Mouse (Mus musculus) midbrain, embryonic 14.5 days (tissue): ENCODE results near the gene Klc3. TPM values are rescaled to one million over a fixed set of nuclear protein-coding genes. Genes with fewer than 3 reads are reported as not detected.
A peak's percentile ranks its signal among the peaks of the same experiment; 100 is the strongest.

Experiments used
- ATAC-seq: fragments of 200-750 bp; cut with Nextera tagmentation; 2 replicates; pipeline ENCODE4 v1.8.0; 2017; ENCODE audit warnings: moderate number of reproducible peaks, moderate library complexity; ENCODE audit not compliant: low FRiP score, low TSS enrichment
- DNase-seq: peaks from one replicate; pipeline ENCODE4 v3.0.0-alpha.2; 2015
- H3K27ac ChIP-seq: fragments of 300-500 bp; sonication (generic); replicated peaks from 2 replicates; pipeline ENCODE4 v1.5.1; 2014; ENCODE audit warnings: mild to moderate bottlenecking, low read depth, low read length, moderate library complexity
- H3K27me3 ChIP-seq: fragments of 300-500 bp; sonication (generic); 2 replicates; pipeline ENCODE4 v1.6.1; 2014; ENCODE audit warnings: low read length, control low read depth, mixed read lengths; ENCODE audit not compliant: control insufficient read depth, insufficient read depth
- H3K36me3 ChIP-seq: fragments of 300-500 bp; sonication (generic); 2 replicates; pipeline ENCODE4 v1.6.1; 2014; ENCODE audit warnings: low read length, control low read depth; ENCODE audit not compliant: control insufficient read depth, insufficient read depth
- H3K4me1 ChIP-seq: fragments of 300-500 bp; sonication (generic); 2 replicates; pipeline ENCODE4 v1.6.1; 2014; ENCODE audit warnings: mild to moderate bottlenecking, antibody characterized with exemption, low read length, control low read depth; ENCODE audit not compliant: control insufficient read depth, insufficient read depth
- H3K4me2 ChIP-seq: fragments of 300-500 bp; sonication (generic); 2 replicates; pipeline ENCODE4 v1.6.1; 2014; ENCODE audit warnings: mild to moderate bottlenecking, low read length, moderate library complexity
- H3K4me3 ChIP-seq: fragments of 300-500 bp; sonication (generic); replicated peaks from 2 replicates; pipeline ENCODE4 v1.5.1; 2014; ENCODE audit warnings: low read depth, low read length
- H3K9ac ChIP-seq: fragments of 300-500 bp; sonication (generic); replicated peaks from 2 replicates; pipeline ENCODE4 v1.6.1; 2014; ENCODE audit warnings: mild to moderate bottlenecking, low read length, moderate library complexity
- H3K9me3 ChIP-seq: fragments of 300-500 bp; sonication (generic); 2 replicates; pipeline ENCODE4 v1.6.1; 2016; ENCODE audit warnings: low read length, control low read depth, mixed read lengths; ENCODE audit not compliant: control insufficient read depth
- WGBS: fragments of 180-500 bp; shearing (Covaris S2); extraction: QIAGEN DNeasy Blood & Tissue Kit; methylation state at CpG from one replicate; pipeline ENCODE4 v1.1.7; 2014; 5-methylcytosine and 5-hydroxymethylcytosine counted together
- polyA plus RNA-seq: library from polyadenylated mRNA; unstranded; fragments of >200 nt; fragmentation: Nextera tagmentation; extraction: Ambion mirVana; gene quantifications from 2 replicates; pipeline ENCODE4 v1.2.1, GENCODE M21; 2014

Klc3 gene
- polyA plus RNA-seq = 0.36 and 0.59 TPM in 2 replicates

- Histone ChIP-seq H3K27ac (no peak within 1 kb of the TSS), H3K9me3 (peaks cover 5% of the 10 kb centered on the region; the same call in 1 of the 2 replicates)
- ATAC-seq = no peak
Observed at GRCm38 (mm10) chr7:19403731-19404296, at the start of gene Klc3. TSS of gene Klc3 (minus strand) at chr7:19404104.

GRCm38 (mm10) chr7:19449165-19449564 lies 45.3 kb upstream of the Klc3 start:
- H3K4me1 ChIP-seq = no peaks in the 10 kb centered on the region
- WGBS = 87% methylated on average over 12 of the region's 12 CpGs
- no peak for ATAC-seq
- no peak overlapping the region for H3K9ac ChIP-seq
- no peaks in the 10 kb centered on the region for H3K9me3 ChIP-seq
- H3K4me3 ChIP-seq = no peak overlapping the region
- no peaks in the 10 kb centered on the region for H3K27me3 ChIP-seq
- H3K4me2 ChIP-seq = no peak overlapping the region
- peaks cover 66% of the 10 kb centered on the region for H3K36me3 ChIP-seq
- DNase-seq = no peak
- H3K27ac ChIP-seq = no peak overlapping the region

More at GRCm38 (mm10) chr7:19403731-19404296, at the start of gene Klc3:
- H3K4me1 ChIP-seq = 0 out of 2 replicates have a peak, but pooled peaks cover 10% of the 10 kb centered on the region
- peaks cover 31% of the 10 kb centered on the region for H3K27me3 ChIP-seq
- H3K36me3 ChIP-seq = no peaks in the 10 kb centered on the region
- H3K4me3 ChIP-seq = peak within 1 kb of the TSS; percentile 43
- WGBS = under 1% methylated on average over 62 of the region's 62 CpGs
- H3K4me2 ChIP-seq = peak within 1 kb of the TSS; percentile 86
- peak; percentile 41 for DNase-seq
- peak within 1 kb of the TSS; percentile 43; the same call in 1 of the 2 replicates for H3K9ac ChIP-seq

GRCm38 (mm10) chr7:19447689-19448088 lies 43.8 kb upstream of the Klc3 start:
- Histone ChIP-seq H3K4me1 (no peaks in the 10 kb centered on the region), H3K9me3 (no peaks in the 10 kb centered on the region), H3K27me3 (no peaks in the 10 kb centered on the region), H3K4me3 (no peak overlapping the region), H3K27ac (no peak overlapping the region), H3K4me2 (no peak overlapping the region), H3K9ac (no peak overlapping the region), H3K36me3 (peaks cover 76% of the 10 kb centered on the region)
- 94% methylated on average over 16 of the region's 16 CpGs for WGBS
- no peak for DNase-seq
- no peak for ATAC-seq

- DNase-seq (no peak), ATAC-seq (no peak)
- no peaks in the 10 kb centered on the region for H3K4me1 ChIP-seq
- no peak overlapping the region for H3K27ac ChIP-seq
- H3K27me3 ChIP-seq = no peaks in the 10 kb centered on the region
- H3K9me3 ChIP-seq = no peaks in the 10 kb centered on the region
- H3K9ac ChIP-seq = no peak overlapping the region
- 89% methylated on average over 12 of the region's 12 CpGs for WGBS
- no peak overlapping the region for H3K4me2 ChIP-seq
- H3K36me3 ChIP-seq = peaks cover 85% of the 10 kb centered on the region
- H3K4me3 ChIP-seq = no peak overlapping the region
Observed at GRCm38 (mm10) chr7:19444801-19445200, 40.9 kb upstream of the Klc3 start.

- Histone ChIP-seq H3K27me3 (no peaks in the 10 kb centered on the region), H3K9ac (no peak overlapping the region), H3K4me3 (no peak overlapping the region), H3K4me2 (no peak overlapping the region), H3K27ac (no peak overlapping the region), H3K9me3 (no peaks in the 10 kb centered on the region), H3K4me1 (no peaks in the 10 kb centered on the region), H3K36me3 (peaks cover 76% of the 10 kb centered on the region)
- WGBS = 44% methylated on average over 3 of the region's 3 CpGs
- ATAC-seq (peak; percentile 50; the same call in 1 of the 2 replicates), DNase-seq (peak; percentile 90)
Observed at GRCm38 (mm10) chr7:19443344-19443743, 39.4 kb upstream of the Klc3 start.

GRCm38 (mm10) chr7:19441448-19442091 lies 37.7 kb upstream of the Klc3 start:
- ATAC-seq = no peak

GRCm38 (mm10) chr7:19437048-19437447 lies 33.1 kb upstream of the Klc3 start:
- H3K36me3 ChIP-seq = peaks cover 86% of the 10 kb centered on the region
- H3K4me3 ChIP-seq = no peak overlapping the region
- H3K9ac ChIP-seq = no peak overlapping the region
- H3K9me3 ChIP-seq = no peaks in the 10 kb centered on the region
- no peak overlapping the region for H3K27ac ChIP-seq
- ATAC-seq (no peak), DNase-seq (no peak)
- no peaks in the 10 kb centered on the region for H3K4me1 ChIP-seq
- 89% methylated on average over 9 of the region's 9 CpGs for WGBS
- H3K4me2 ChIP-seq = no peak overlapping the region
- H3K27me3 ChIP-seq = no peaks in the 10 kb centered on the region

More at GRCm38 (mm10) chr7:19441448-19442091, 37.7 kb upstream of the Klc3 start:
- H3K36me3 ChIP-seq = peaks cover 76% of the 10 kb centered on the region
- H3K27me3 ChIP-seq = no peaks in the 10 kb centered on the region
- H3K4me2 ChIP-seq = no peak overlapping the region
- H3K4me3 ChIP-seq = no peak overlapping the region
- H3K4me1 ChIP-seq = no peaks in the 10 kb centered on the region
- no peak overlapping the region for H3K9ac ChIP-seq
- WGBS = 88% methylated on average over 9 of the region's 9 CpGs
- DNase-seq = no peak
- H3K27ac ChIP-seq = no peak overlapping the region
- H3K9me3 ChIP-seq = no peaks in the 10 kb centered on the region

- H3K4me2 ChIP-seq = no peak overlapping the region
- H3K36me3 ChIP-seq = peaks cover 86% of the 10 kb centered on the region
- no peaks in the 10 kb centered on the region for H3K4me1 ChIP-seq
- 97% methylated on average over 2 of the region's 2 CpGs for WGBS
- no peak overlapping the region for H3K27ac ChIP-seq
- no peaks in the 10 kb centered on the region for H3K27me3 ChIP-seq
- DNase-seq (no peak), ATAC-seq (no peak)
- H3K4me3 ChIP-seq = no peak overlapping the region
- H3K9ac ChIP-seq = no peak overlapping the region
- H3K9me3 ChIP-seq = no peaks in the 10 kb centered on the region
Observed at GRCm38 (mm10) chr7:19436276-19436675, 32.4 kb upstream of the Klc3 start.

- no peaks in the 10 kb centered on the region for H3K4me1 ChIP-seq
- peaks cover 100% of the 10 kb centered on the region for H3K36me3 ChIP-seq
- H3K4me3 ChIP-seq = no peak overlapping the region
- 97% methylated on average over 2 of the region's 2 CpGs for WGBS
- H3K4me2 ChIP-seq = no peak overlapping the region
- no peaks in the 10 kb centered on the region for H3K9me3 ChIP-seq
- no peak overlapping the region for H3K27ac ChIP-seq
- H3K27me3 ChIP-seq = no peaks in the 10 kb centered on the region
- DNase-seq (no peak), ATAC-seq (no peak)
- H3K9ac ChIP-seq = no peak overlapping the region
Observed at GRCm38 (mm10) chr7:19432475-19432874, 28.6 kb upstream of the Klc3 start.
